Mouse (Mus musculus): ENCODE data around the gene Lsmem1. TPM values are rescaled to one million over a fixed set of nuclear protein-coding genes. Genes with fewer than 3 reads are reported as not detected.

Gene Lsmem1
- polyA plus RNA-seq, 1 experiment from 2014 or later, result not detected

DNA sequence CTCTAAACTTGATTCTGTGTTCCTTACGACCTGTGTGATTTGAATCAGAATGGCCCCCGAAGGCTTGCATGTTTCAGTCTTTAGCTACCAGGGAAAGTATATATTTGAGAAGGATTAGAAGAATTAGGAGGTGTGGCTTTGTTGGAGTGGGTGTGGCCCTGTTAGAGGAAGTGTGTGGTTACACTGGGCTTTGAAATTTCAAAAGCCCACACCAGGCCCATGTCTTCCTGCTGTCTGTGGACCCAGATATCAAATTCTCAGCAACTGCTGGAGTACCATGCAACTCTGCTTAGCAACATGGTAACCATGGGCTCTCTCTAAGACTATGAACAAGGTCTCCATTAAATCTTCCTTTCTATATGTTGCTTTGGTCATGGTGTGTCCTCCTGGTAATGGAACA lies 27.7 kb downstream of the Lsmem1 start:
- H3K9me3 ChIP-seq (ENCODE audit: control insufficient read depth, low read length), result no peaks in the 10 kb centered on the region
- H3K4me3 ChIP-seq (ENCODE audit: low read depth, low read length), result no peak overlapping the region
- no peaks in the 10 kb centered on the region for H3K4me1 ChIP-seq (replicated peaks; ENCODE audit: control insufficient read depth, insufficient read depth, low read length)
- no peak overlapping the region for H3K27ac ChIP-seq (ENCODE audit: low read depth, low read length)
- H3K9ac ChIP-seq (ENCODE audit: low read length), result no peak overlapping the region
- no peak overlapping the region for H3K4me2 ChIP-seq (ENCODE audit: low read depth, low read length, severe bottlenecking)
- H3K36me3 ChIP-seq (ENCODE audit: control insufficient read depth, insufficient read depth, low read length), result no peaks in the 10 kb centered on the region
- no peaks in the 10 kb centered on the region for H3K27me3 ChIP-seq (ENCODE audit: control insufficient read depth, insufficient read depth, low read length)
- ATAC-seq (replicated peaks; ENCODE audit: low FRiP score), result no peak
- WGBS, result 92% methylated on average over 2 of the region's 2 CpGs
- no peak for DNase-seq (ENCODE audit: low spot score)

DNA sequence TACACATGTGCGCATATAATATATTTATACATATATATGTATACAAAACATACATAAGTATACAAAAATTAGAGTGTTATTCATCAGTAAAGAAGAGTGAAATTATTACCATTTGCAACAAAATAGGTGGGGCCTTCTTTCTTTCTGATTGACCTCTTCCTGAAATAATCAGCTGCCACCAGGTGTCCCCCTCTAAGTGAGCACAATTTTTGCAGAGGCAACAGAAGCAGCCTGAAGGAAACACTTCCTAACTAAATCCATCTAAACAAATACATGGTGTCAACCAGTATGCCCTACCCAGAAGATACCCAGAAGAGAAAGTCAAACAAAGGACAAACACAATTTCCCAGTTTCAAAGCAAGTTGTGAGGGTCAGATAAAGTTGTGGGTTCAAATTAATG lies 29.6 kb downstream of the Lsmem1 start:
- Histone ChIP-seq H3K4me3 (ENCODE audit: low read depth, low read length) (no peak overlapping the region), H3K9ac (ENCODE audit: low read length) (no peak overlapping the region), H3K9me3 (ENCODE audit: control insufficient read depth, low read length) (no peaks in the 10 kb centered on the region), H3K27me3 (ENCODE audit: control insufficient read depth, insufficient read depth, low read length) (no peaks in the 10 kb centered on the region), H3K4me1 (replicated peaks; ENCODE audit: control insufficient read depth, insufficient read depth, low read length) (no peaks in the 10 kb centered on the region), H3K27ac (ENCODE audit: low read depth, low read length) (no peak overlapping the region), H3K4me2 (ENCODE audit: low read depth, low read length, severe bottlenecking) (no peak overlapping the region), H3K36me3 (ENCODE audit: control insufficient read depth, insufficient read depth, low read length) (no peaks in the 10 kb centered on the region)
- ATAC-seq (replicated peaks; ENCODE audit: low FRiP score) (no peak), DNase-seq (ENCODE audit: low spot score) (no peak)
- 92% methylated on average over 1 of the region's 1 CpGs for WGBS

DNA sequence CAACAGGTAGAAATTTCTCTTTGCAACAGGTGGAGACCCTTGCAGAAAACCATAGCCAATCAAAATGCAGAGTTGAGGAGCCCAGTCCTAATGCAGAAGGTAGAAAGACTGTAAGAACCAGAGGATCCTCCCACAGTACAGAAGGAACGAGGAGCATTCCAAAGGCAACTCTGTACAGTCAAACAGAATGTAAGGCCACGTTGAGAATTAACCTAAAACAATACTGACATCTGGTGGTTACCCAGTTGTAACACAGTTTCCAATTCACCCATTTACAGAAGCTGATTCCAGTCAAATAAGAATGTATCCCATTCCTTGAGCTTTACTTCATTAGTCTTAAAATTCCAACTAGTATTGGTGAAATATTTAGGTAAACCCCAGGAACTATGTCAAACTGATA lies 34.7 kb downstream of the Lsmem1 start:
- Histone ChIP-seq H3K9me3 (ENCODE audit: control insufficient read depth, low read length) (no peaks in the 10 kb centered on the region), H3K4me1 (replicated peaks; ENCODE audit: control insufficient read depth, insufficient read depth, low read length) (no peaks in the 10 kb centered on the region), H3K27me3 (ENCODE audit: control insufficient read depth, insufficient read depth, low read length) (no peaks in the 10 kb centered on the region), H3K27ac (ENCODE audit: low read depth, low read length) (no peak overlapping the region), H3K4me3 (ENCODE audit: low read depth, low read length) (no peak overlapping the region), H3K36me3 (ENCODE audit: control insufficient read depth, insufficient read depth, low read length) (no peaks in the 10 kb centered on the region), H3K9ac (ENCODE audit: low read length) (no peak overlapping the region), H3K4me2 (ENCODE audit: low read depth, low read length, severe bottlenecking) (no peak overlapping the region)
- ATAC-seq (replicated peaks; ENCODE audit: low FRiP score) (no peak), DNase-seq (ENCODE audit: low spot score) (no peak)
- WGBS, result 18% methylated on average over 2 of the region's 2 CpGs

DNA sequence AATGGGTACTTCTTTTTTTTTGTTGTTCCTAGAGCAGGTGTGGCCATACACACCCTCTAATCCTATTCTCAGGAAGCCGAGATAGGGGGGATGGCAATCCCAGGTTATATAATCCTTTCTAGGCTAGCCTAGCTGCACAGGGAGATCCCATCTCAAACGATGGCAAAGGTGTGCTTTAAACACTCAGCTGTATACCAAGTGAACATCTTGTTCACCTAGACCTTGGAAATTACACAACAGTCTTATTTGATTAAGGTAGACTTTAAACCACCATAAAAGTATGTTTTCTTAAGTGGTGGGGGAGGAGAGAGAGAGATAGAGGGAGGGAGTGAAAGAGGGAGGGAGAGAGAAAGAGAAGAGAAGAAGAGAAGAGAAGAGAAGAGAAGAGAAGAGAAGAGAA lies 38.5 kb downstream of the Lsmem1 start:
- Histone ChIP-seq H3K4me1 (replicated peaks; ENCODE audit: control insufficient read depth, insufficient read depth, low read length) (no peaks in the 10 kb centered on the region), H3K36me3 (ENCODE audit: control insufficient read depth, insufficient read depth, low read length) (no peaks in the 10 kb centered on the region), H3K9ac (ENCODE audit: low read length) (no peak overlapping the region), H3K4me2 (ENCODE audit: low read depth, low read length, severe bottlenecking) (no peak overlapping the region), H3K27ac (ENCODE audit: low read depth, low read length) (no peak overlapping the region), H3K4me3 (ENCODE audit: low read depth, low read length) (no peak overlapping the region), H3K27me3 (ENCODE audit: control insufficient read depth, insufficient read depth, low read length) (no peaks in the 10 kb centered on the region), H3K9me3 (ENCODE audit: control insufficient read depth, low read length) (no peaks in the 10 kb centered on the region)
- 80% methylated on average over 2 of the region's 2 CpGs for WGBS
- DNase-seq (ENCODE audit: low spot score), result no peak
- ATAC-seq (replicated peaks; ENCODE audit: low FRiP score), result no peak

DNA sequence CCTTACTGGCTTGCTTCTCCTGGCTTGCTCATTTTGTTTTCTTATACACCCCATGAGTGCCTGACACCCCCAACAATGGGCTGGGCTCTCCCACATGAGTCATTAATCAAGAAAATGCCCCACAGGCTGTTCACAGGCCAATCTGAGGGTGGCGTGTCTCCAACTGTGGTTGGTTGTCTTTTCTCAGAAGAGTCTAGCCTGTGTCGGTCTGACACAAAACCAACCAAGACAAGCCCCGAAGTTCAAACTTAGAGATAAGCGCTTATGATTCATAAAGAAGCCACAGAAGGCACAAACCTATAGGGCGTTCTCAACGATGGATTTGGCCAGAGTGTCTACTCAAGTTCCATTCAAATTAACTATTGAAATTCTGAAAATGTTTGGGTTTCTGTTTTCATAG lies 45.1 kb downstream of the Lsmem1 start:
- ATAC-seq (replicated peaks; ENCODE audit: low FRiP score) (no peak), DNase-seq (ENCODE audit: low spot score) (no peak)
- Histone ChIP-seq H3K27ac (ENCODE audit: low read depth, low read length) (no peak overlapping the region), H3K36me3 (ENCODE audit: control insufficient read depth, insufficient read depth, low read length) (no peaks in the 10 kb centered on the region), H3K4me2 (ENCODE audit: low read depth, low read length, severe bottlenecking) (no peak overlapping the region), H3K9ac (ENCODE audit: low read length) (no peak overlapping the region), H3K9me3 (ENCODE audit: control insufficient read depth, low read length) (no peaks in the 10 kb centered on the region), H3K4me3 (ENCODE audit: low read depth, low read length) (no peak overlapping the region), H3K4me1 (replicated peaks; ENCODE audit: control insufficient read depth, insufficient read depth, low read length) (no peaks in the 10 kb centered on the region), H3K27me3 (ENCODE audit: control insufficient read depth, insufficient read depth, low read length) (no peaks in the 10 kb centered on the region)
- 91% methylated on average over 6 of the region's 6 CpGs for WGBS

DNA sequence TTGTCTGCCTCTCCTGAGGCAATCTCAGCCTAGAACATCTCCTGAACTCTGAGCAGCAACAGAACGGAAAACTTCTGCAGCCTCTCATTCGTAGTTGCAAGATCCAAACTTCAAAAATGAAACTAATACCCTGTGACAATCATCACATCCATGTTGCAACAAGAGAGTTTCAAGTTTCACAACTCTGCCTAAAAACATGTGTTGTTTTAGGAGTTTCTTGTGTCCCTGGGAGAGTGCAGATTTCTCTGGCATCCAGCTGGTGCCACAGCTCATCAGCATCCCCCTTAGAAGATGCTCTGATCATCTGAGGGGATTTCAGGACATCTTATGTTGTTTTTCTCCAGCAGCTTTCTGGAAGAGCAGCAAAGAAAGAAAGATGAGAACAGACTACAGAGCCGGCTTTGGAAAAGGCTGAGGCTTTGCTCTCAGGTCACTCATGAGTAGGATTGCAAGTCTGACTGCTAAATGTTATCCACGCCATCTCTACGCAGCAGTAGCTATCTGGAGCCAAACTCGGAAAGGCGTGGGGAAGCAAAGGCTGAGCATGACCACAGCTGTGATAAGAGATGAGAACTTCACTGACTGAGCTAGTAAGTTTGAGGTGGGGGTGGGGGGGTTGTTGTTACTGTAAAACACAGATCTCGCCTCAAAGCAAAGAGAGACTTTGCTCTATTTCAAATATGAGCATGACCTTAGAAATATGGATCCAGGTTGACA lies 46.8 kb downstream of the Lsmem1 start:
- H3K36me3 ChIP-seq (ENCODE audit: control insufficient read depth, insufficient read depth, low read length), result no peaks in the 10 kb centered on the region
- 85% methylated on average over 8 of the region's 8 CpGs for WGBS
- no peaks in the 10 kb centered on the region for H3K4me1 ChIP-seq (replicated peaks; ENCODE audit: control insufficient read depth, insufficient read depth, low read length)
- no peak for DNase-seq (ENCODE audit: low spot score)
- H3K9ac ChIP-seq (ENCODE audit: low read length), result no peak overlapping the region
- H3K27me3 ChIP-seq (ENCODE audit: control insufficient read depth, insufficient read depth, low read length), result no peaks in the 10 kb centered on the region
- no peak overlapping the region for H3K4me3 ChIP-seq (ENCODE audit: low read depth, low read length)
- no peak overlapping the region for H3K27ac ChIP-seq (ENCODE audit: low read depth, low read length)
- H3K4me2 ChIP-seq (ENCODE audit: low read depth, low read length, severe bottlenecking), result no peak overlapping the region
- no peaks in the 10 kb centered on the region for H3K9me3 ChIP-seq (ENCODE audit: control insufficient read depth, low read length)
- no peak for ATAC-seq (replicated peaks; ENCODE audit: low FRiP score)

DNA sequence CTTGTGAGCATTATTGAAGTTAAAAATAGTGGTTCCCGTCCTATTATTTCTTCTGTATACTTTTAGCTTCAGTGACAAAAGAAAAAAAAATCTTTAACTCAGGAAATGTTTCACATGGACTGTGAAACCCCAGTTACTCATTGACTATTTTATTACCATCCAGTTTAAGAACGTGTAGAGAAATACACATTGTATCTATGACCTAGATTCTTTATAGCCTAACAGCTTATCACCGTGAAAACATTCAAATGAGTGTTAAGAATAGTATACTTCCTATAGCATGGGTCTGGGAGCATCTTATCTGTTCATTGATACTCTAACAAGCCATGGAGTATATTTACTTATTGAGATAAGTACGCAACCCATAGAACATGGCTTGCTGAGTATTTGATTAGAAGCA lies 52.0 kb downstream of the Lsmem1 start:
- H3K4me1 ChIP-seq (replicated peaks; ENCODE audit: control insufficient read depth, insufficient read depth, low read length), result no peaks in the 10 kb centered on the region
- DNase-seq (ENCODE audit: low spot score) (no peak), ATAC-seq (replicated peaks; ENCODE audit: low FRiP score) (no peak)
- H3K9ac ChIP-seq (ENCODE audit: low read length), result no peak overlapping the region
- no peak overlapping the region for H3K27ac ChIP-seq (ENCODE audit: low read depth, low read length)
- 89% methylated on average over 4 of the region's 4 CpGs for WGBS
- no peaks in the 10 kb centered on the region for H3K36me3 ChIP-seq (ENCODE audit: control insufficient read depth, insufficient read depth, low read length)
- no peak overlapping the region for H3K4me2 ChIP-seq (ENCODE audit: low read depth, low read length, severe bottlenecking)
- no peak overlapping the region for H3K4me3 ChIP-seq (ENCODE audit: low read depth, low read length)
- no peaks in the 10 kb centered on the region for H3K27me3 ChIP-seq (ENCODE audit: control insufficient read depth, insufficient read depth, low read length)
- no peaks in the 10 kb centered on the region for H3K9me3 ChIP-seq (ENCODE audit: control insufficient read depth, low read length)

DNA sequence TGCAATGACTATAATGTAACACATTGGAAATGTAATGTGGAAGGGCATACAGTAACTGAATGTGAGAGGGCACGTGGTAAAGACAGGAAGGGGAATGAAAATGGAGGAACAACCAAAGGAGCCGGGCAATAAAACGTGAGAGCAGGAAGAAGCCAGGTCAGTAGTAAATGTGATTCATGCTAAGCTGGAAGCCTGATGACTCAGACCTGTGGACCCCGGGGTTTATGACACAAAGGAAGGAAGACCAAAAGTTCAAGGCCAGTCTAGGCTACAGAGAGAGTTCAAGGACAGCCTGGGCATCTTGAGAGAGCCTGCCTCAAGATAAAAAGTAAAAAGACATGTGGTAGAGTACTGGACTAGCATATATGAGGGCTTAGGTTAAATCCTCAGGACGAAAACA lies 52.8 kb downstream of the Lsmem1 start:
- no peak for DNase-seq (ENCODE audit: low spot score)
- Histone ChIP-seq H3K27ac (ENCODE audit: low read depth, low read length) (no peak overlapping the region), H3K9me3 (ENCODE audit: control insufficient read depth, low read length) (no peaks in the 10 kb centered on the region), H3K9ac (ENCODE audit: low read length) (no peak overlapping the region), H3K4me1 (replicated peaks; ENCODE audit: control insufficient read depth, insufficient read depth, low read length) (no peaks in the 10 kb centered on the region), H3K36me3 (ENCODE audit: control insufficient read depth, insufficient read depth, low read length) (no peaks in the 10 kb centered on the region), H3K27me3 (ENCODE audit: control insufficient read depth, insufficient read depth, low read length) (no peaks in the 10 kb centered on the region), H3K4me3 (ENCODE audit: low read depth, low read length) (no peak overlapping the region), H3K4me2 (ENCODE audit: low read depth, low read length, severe bottlenecking) (no peak overlapping the region)
- 83% methylated on average over 5 of the region's 5 CpGs for WGBS
- ATAC-seq (replicated peaks; ENCODE audit: low FRiP score), result no peak

DNA sequence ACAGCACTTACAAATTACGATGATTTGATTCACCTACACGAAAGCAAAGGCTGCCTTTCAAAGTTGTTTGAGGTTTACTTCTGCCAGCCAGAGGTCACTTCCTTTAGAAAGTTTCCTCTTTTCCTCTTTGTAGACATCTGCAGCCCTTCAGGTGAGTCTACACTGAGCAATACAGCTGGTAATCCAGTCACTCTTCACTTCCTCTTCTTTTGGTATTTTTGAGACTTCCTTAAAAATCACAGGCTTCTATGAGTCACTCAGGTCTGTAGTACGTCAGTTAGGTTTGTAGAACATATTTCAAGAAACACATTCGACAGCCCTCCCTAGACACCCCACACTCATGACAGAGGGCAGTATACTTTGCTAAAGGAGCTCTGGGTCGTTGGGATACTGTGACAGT lies 58.6 kb downstream of the Lsmem1 start:
- Histone ChIP-seq H3K9ac (ENCODE audit: low read length) (no peak overlapping the region), H3K27ac (ENCODE audit: low read depth, low read length) (no peak overlapping the region), H3K9me3 (ENCODE audit: control insufficient read depth, low read length) (no peaks in the 10 kb centered on the region), H3K4me1 (replicated peaks; ENCODE audit: control insufficient read depth, insufficient read depth, low read length) (no peaks in the 10 kb centered on the region), H3K4me3 (ENCODE audit: low read depth, low read length) (no peak overlapping the region), H3K27me3 (ENCODE audit: control insufficient read depth, insufficient read depth, low read length) (no peaks in the 10 kb centered on the region), H3K36me3 (ENCODE audit: control insufficient read depth, insufficient read depth, low read length) (no peaks in the 10 kb centered on the region), H3K4me2 (ENCODE audit: low read depth, low read length, severe bottlenecking) (no peak overlapping the region)
- WGBS, result 83% methylated on average over 5 of the region's 5 CpGs
- ATAC-seq (replicated peaks; ENCODE audit: low FRiP score) (no peak), DNase-seq (ENCODE audit: low spot score) (no peak)
